Mouse (Mus musculus) embryonic fibroblast, embryonic 13.5 days (primary cell): ENCODE results near the gene Ano1. TPM values are rescaled to one million over a fixed set of nuclear protein-coding genes. Genes with fewer than 3 reads are reported as not detected.

ENCODE experiments used
- H3K27ac ChIP-seq: 2 replicates; pipeline ENCODE4 v1.5.1; 2012; ENCODE audit warnings: low read length, control low read depth, inconsistent platforms; ENCODE audit not compliant: insufficient read depth
- H3K4me1 ChIP-seq: 2 replicates; pipeline ENCODE4 v1.6.1; 2011; ENCODE audit warnings: low read length; ENCODE audit not compliant: control insufficient read depth, insufficient read depth
- H3K4me3 ChIP-seq: 2 replicates; pipeline ENCODE4 v1.5.1; 2011; ENCODE audit warnings: mild to moderate bottlenecking, control low read depth, low read length; ENCODE audit not compliant: insufficient read depth
- CTCF ChIP-seq: IDR thresholded peaks from 2 replicates; pipeline ENCODE4 v1.5.1; 2011; ENCODE audit warnings: mild to moderate bottlenecking, control low read depth, low read length, moderate library complexity, borderline replicate concordance; ENCODE audit not compliant: insufficient read depth
- POLR2A ChIP-seq: IDR thresholded peaks from 2 replicates; pipeline ENCODE4 v1.6.1; 2011; ENCODE audit warnings: low read depth, mild to moderate bottlenecking, control low read depth, low read length, moderate library complexity
- polyA plus RNA-seq: library from polyadenylated mRNA; stranded (reverse); fragments of >200 nt; gene quantifications from 2 replicates; pipeline ENCODE4 v1.2.4, GENCODE M21; 2011; ENCODE audit warnings: low read depth; ENCODE audit not compliant: missing spikeins, insufficient read length

Gene Ano1
- polyA plus RNA-seq, 1 experiment, result 5.2 TPM

DNA sequence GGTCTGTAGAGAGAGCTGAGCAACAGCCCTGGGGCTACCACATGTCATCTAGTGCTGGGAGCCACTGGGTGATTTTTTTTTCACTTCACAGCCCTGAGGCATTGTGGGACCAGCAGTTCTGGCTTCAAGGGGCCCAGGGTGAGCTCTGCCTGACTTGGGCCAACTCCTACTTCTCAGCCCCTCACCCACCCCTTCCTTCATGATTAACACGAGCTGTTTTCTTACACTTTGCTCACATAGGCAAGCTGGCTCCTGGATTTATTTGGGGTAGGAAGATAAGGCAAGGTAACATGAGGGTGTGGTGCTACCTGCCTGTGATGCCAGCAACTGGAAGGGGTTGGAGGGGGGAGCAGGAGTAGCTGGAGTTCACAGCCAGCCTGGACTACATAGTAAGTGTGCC is 27.5 kb downstream of the Ano1 start:
- Histone ChIP-seq H3K27ac (no peak overlapping the region), H3K4me1 (no peaks in the 10 kb centered on the region), H3K4me3 (no peak overlapping the region)
- TF ChIP-seq POLR2A (no peak), CTCF (no peak)

DNA sequence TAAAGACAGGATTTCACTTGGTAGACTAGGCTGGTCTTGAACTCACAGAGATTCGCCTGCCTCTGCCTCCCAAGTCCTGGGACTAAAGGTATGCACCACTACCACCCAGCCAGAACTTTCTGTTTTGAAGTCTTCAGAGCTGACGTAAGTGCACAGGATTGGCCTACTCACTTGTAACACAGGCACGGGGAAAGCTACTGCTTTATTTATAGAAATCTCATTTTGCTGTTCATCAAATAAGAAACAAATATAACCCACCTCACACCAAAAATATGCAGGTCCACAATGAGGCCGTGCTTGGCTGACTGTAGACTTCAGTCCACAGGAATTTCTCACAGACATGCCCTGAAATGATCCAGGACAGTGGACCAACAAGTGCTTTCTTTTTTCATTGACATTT is 31.8 kb downstream of the Ano1 start:
- no peaks in the 10 kb centered on the region for H3K4me1 ChIP-seq
- no peak overlapping the region for H3K4me3 ChIP-seq
- TF ChIP-seq POLR2A (no peak), CTCF (no peak)
- H3K27ac ChIP-seq, result no peak overlapping the region

DNA sequence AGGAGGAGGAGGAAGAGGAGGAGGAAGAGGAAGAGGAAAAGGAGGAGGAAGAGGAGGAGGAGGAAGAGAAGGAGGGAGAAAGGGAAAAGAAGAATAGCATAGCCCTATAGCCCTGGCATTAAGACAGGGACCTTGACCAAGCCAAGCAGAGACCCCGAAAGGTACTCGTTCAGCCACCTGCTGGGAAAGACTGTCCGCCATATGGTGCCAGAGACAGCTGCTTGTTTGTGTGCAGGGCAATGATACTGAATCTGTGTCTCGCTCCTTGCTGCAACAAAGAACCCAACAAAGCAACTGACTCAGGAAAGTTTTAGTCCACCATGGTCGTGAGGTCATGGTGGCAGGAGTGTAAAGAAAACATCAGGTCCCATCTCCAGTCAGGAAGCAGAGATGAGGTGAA is 34.0 kb downstream of the Ano1 start:
- Histone ChIP-seq H3K4me1 (no peaks in the 10 kb centered on the region), H3K4me3 (no peak overlapping the region), H3K27ac (no peak overlapping the region)
- TF ChIP-seq POLR2A (no peak), CTCF (no peak)

DNA sequence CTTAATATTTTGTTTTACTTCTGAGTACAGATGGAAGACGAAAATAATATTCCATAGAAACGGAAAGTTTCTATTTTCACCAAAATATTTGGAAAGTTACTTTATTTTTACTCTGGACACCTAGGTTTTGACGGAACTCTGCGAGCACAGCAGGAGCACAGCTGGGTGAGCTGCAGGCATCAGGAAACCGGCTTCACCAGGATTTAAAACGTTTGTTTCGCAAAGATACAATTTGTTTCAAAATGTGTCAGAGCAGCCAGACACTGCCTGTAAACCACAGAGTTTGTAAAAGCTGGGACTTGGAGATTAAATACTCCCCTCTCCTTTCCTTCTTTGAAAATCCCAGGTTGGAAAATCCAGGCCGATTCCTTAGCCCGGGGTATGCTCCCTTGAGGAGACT is 53.9 kb downstream of the Ano1 start:
- no peak overlapping the region for H3K27ac ChIP-seq
- no peak for TF ChIP-seq POLR2A
- no peak for TF ChIP-seq CTCF
- no peaks in the 10 kb centered on the region for H3K4me1 ChIP-seq
- H3K4me3 ChIP-seq, result no peak overlapping the region

DNA sequence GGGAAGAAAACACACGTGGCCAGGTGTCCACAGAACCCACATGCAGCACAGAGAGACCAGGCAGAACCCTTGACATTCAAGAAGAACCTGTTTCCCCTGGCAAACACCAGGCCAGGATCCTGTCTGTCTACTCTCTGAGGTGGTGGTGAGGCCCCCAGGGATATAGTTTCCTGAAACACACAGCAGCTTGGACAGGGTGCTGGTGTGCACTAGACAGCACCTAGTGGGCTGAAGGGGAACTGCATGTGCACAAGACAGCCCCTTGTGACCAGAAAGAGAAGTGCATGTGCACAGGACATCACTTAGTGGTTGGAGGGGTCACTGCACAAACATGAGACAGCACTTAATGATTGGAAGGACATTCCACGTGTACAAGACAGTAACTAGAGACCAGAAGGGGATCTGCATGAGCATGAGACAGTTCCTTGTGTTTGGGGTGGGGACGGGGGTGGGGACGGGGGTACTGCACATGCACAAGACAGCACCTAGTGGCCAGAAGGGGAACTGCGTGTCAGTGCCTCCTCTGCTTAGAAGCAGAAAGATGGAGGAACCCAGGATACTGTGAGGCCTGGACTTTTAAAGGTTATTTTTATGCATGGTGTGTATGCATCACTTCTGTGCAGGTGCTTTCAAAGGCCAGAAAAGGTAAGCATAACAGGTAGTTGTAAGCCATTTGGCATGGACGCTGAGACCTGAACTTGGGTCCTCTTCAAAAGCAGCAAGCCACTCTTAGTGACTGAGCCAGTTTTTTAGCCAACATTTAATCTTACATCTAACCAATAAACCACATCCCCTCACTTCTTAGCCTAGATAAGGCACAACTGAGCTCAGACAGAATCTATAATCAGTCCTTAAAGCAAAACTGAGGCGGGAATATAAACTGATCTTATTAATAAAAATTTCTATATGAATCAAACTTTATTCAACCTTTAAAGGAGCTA is 54.7 kb downstream of the Ano1 start:
- no peaks in the 10 kb centered on the region for H3K4me1 ChIP-seq
- no peak for TF ChIP-seq POLR2A
- peak; percentile 50; the same call in 1 of the 2 replicates for TF ChIP-seq CTCF
- no peak overlapping the region for H3K4me3 ChIP-seq
- H3K27ac ChIP-seq, result no peak overlapping the region

DNA sequence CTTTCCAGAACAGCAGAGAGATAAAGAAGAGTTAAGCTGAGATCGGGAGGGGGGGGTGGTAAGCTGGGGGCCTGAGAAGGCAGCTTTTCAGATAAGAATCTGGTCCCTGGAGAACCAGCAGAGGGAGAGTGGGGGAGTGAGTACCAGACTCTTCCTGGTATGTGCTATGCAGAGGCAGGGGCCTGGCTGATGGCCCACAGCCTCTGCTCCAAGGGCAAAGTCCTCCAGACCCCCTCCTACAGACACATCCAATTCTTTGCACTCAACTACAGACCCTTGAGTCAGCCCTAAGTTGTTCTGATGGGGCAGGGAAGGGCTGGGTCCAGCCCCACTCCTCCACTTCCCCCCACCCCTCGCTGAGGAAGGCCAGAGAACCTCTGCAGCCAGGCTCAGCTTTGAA is 61.9 kb downstream of the Ano1 start:
- Histone ChIP-seq H3K4me1 (no peaks in the 10 kb centered on the region), H3K4me3 (no peak overlapping the region), H3K27ac (no peak overlapping the region)
- TF ChIP-seq POLR2A, result no peak
- no peak for TF ChIP-seq CTCF

DNA sequence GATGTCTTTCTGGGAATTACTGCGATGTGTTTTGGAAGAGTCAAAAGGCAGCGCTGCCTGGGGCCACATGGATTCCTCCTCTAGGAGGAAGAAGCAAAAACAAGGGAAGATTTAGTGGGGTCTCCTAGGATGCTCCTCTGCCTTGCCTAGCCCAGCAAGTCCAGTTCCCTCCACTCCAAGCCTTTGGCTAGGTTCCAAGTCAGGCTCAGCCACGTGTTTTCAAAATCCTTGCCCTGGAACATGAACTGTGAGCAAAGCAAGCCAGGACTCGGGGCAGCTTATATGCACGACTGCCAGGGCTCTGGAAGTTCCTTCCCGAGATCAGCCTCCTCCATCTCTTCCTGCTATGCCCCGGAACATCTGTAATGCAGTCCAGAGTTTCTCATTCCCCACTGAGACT is 62.6 kb downstream of the Ano1 start:
- H3K27ac ChIP-seq, result no peak overlapping the region
- H3K4me1 ChIP-seq, result peaks cover 4% of the 10 kb centered on the region; the same call in 1 of the 2 replicates
- no peak overlapping the region for H3K4me3 ChIP-seq
- TF ChIP-seq CTCF (no peak), POLR2A (no peak)

DNA sequence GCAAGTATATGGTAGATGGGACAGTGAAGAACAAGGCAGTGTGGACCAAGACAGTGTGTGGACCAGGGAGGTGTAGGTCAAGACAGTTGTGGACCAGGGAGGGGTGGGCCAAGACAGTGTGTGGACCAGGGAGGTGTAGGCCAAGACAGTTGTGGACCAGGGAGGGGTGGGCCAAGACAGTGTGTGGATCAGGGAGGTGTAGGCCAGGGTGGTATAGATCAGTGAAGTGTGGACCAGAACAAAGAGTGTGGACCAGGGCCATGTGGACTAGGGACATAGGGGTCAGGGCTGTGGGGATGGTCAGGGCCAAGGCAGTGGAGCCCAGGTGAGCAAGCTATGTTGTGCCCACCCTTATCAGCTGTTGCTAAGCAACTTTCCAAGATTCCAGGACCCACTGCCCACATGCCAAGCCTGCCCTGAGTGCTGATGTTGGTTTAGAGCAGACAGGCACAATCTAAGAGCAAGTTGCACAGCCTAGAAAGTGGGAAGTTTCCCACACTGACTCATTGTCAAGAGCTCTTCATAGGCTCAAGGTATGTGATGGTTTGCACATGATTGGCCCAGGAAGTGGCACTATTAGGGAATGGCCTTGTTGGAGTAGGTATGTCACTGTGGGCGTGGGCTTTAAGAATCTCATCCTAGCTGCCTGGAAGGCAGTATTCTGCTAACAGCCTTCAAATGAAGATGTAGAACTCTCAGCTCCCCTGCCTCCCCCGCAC is 64.0 kb downstream of the Ano1 start:
- Histone ChIP-seq H3K4me1 (peaks cover 4% of the 10 kb centered on the region; the same call in 1 of the 2 replicates), H3K4me3 (no peak overlapping the region), H3K27ac (no peak overlapping the region)
- TF ChIP-seq CTCF (no peak), POLR2A (no peak)

DNA sequence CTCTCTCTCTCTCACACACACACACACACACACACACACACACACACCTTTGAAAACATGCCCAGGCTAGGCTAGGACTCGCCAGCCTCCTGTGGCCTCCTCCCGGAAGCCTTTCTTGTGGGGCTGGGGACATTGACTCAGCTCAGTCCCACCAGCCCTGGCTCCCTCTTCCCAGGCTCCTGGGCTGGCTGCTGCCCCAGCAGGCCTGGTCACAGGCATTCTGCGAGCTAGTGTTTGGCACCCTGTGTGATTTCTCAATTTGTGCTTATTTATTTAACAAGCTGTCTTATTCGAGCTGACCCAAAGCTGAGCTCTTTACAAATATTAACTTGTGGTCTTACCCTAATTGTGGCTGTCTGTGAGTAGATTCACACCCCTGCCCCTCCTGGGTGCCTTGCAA is 66.8 kb downstream of the Ano1 start:
- TF ChIP-seq CTCF (no peak), POLR2A (no peak)
- Histone ChIP-seq H3K4me3 (no peak overlapping the region), H3K27ac (peak overlapping the region; percentile 70), H3K4me1 (peaks cover 4% of the 10 kb centered on the region; the same call in 1 of the 2 replicates)

DNA sequence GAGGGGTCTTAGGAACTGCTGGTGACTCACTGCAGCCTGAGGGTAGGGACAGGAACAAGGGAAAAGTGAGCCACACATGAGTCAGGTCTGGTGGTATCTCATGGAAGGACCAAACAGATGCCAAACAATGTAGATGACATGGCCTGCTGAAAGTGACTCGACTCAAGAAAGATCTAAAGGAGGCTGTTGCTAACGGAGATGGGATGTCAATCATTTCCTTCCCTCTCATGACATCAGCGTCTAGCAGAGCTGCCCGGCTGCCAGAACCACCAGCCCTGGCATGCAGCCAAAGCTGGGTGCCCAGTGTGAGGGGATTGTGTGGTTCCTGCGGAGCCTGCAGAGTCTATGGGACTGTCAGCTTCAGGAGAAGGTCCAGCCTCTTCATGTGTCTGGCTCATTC is 67.3 kb downstream of the Ano1 start:
- Histone ChIP-seq H3K4me1 (peaks cover 4% of the 10 kb centered on the region; the same call in 1 of the 2 replicates), H3K27ac (peak overlapping the region; percentile 70), H3K4me3 (no peak overlapping the region)
- TF ChIP-seq CTCF (no peak), POLR2A (no peak)
